Mouse (Mus musculus) telencephalon, adult 2 months (tissue): Measurements from ENCODE around the gene Cd244a.

Source experiments
- DNase-seq: peaks from one replicate; pipeline ENCODE4 v3.0.0-alpha.2; 2011; ENCODE audit warnings: low read depth, low spot score

Cd244a gene

GRCm38 (mm10) chr1:171648840-171649239, 89.8 kb downstream of the Cd244a start:
- no peak for DNase-seq

GRCm38 (mm10) chr1:171652734-171653133, 93.7 kb downstream of the Cd244a start, which contains the start of gene Slamf7:
Slamf7 (minus strand) TSS chr1:171653035.
- DNase-seq = no peak

- peak; percentile 26 for DNase-seq
Observed at GRCm38 (mm10) chr1:171658561-171658991, 99.6 kb downstream of the Cd244a start.
